ENCODE assay signal across 9 mouse cellular contexts in genomic region chr2:168929691-168930090, GRCm38 (mm10). TPM values are rescaled to one million over a fixed set of nuclear protein-coding genes. Genes with fewer than 3 reads are reported as not detected.
DNase-seq lines count a peak whose midpoint lies in the region; ATAC-seq and TF ChIP-seq lines count a peak whose summit lies in the region.
"Had no signal": no experiment of that assay in that cellular context is flagged by ENCODE, and none has a peak within 500 bp of the region (broad histone marks: within the 10 kb centered on the region; RNA-seq: fewer than 3 reads in every experiment).

No protein-coding gene starts in this region.

- H3K79me2 ChIP-seq in heart, adult 2 months (replicated peaks; ENCODE audit: control insufficient read depth, insufficient read depth, low read length), result no peaks in the 10 kb centered on the region

- no peak for ATAC-seq in heart, embryonic 12.5 days (ENCODE audit: insufficient number of reproducible peaks, low FRiP score)
- peak; percentile 67 for ATAC-seq in megakaryocyte, adult 5-6 weeks (ENCODE audit: poor library complexity, severe bottlenecking)

- 21% methylated on average over 10 of the region's 10 CpGs for WGBS in heart, adult 2 months
- WGBS in heart, embryonic 12.5 days, result 28% methylated on average over 10 of the region's 10 CpGs

- no peaks in the 10 kb centered on the region; the same call in 1 of the 2 replicates for H3K9me3 ChIP-seq in heart, embryonic 12.5 days (replicated peaks)
- no peaks in the 10 kb centered on the region for H3K9me3 ChIP-seq in E14TG2a.4 (ENCODE audit: low read length)
- H3K9me3 ChIP-seq: embryonic facial prominence, embryonic 12.5 days had no signal

- H3K27me3 ChIP-seq in heart, adult 2 months (ENCODE audit: control insufficient read depth, insufficient read depth, low read length), result no peaks in the 10 kb centered on the region
- H3K27me3 ChIP-seq in heart, embryonic 12.5 days (replicated peaks), result no peaks in the 10 kb centered on the region
- no peaks in the 10 kb centered on the region for H3K27me3 ChIP-seq in E14TG2a.4 (ENCODE audit: insufficient read depth, low read length)
- no peaks in the 10 kb centered on the region for H3K27me3 ChIP-seq in testis, adult 2 months (ENCODE audit: control insufficient read depth, insufficient read depth, low read length)
- H3K27me3 ChIP-seq: embryonic facial prominence, embryonic 12.5 days had no signal

- no peaks in the 10 kb centered on the region for H3K4me1 ChIP-seq in heart, adult 2 months (ENCODE audit: control insufficient read depth, insufficient read depth, low read length)
- no peaks in the 10 kb centered on the region for H3K4me1 ChIP-seq in heart, embryonic 12.5 days (replicated peaks)
- H3K4me1 ChIP-seq in E14TG2a.4 (replicated peaks; ENCODE audit: low read depth, low read length), result peaks cover 59% of the 10 kb centered on the region
- peaks cover 13% of the 10 kb centered on the region for H3K4me1 ChIP-seq in testis, adult 2 months (ENCODE audit: control insufficient read depth, insufficient read depth, low read length)
- H3K4me1 ChIP-seq: embryonic facial prominence, embryonic 12.5 days had no signal

- peak; percentile 34 to 68 for DNase-seq in heart, adult 2 months
- DNase-seq in brain, adult 2 months (ENCODE audit: low read depth, low spot score), result peak; percentile 78
- DNase-seq in frontal cortex, postnatal 10 days (ENCODE audit: low spot score in 2 of 2), result peak; percentile 27 to 65
- DNase-seq in layer of hippocampus, adult 9-10 months (ENCODE audit: low spot score), result peak; percentile 56

- intact Hi-C loops in heart, adult 2 months (cut with DNase I), result no loop called here

- no peaks in the 10 kb centered on the region for H3K36me3 ChIP-seq in heart, adult 2 months (ENCODE audit: control insufficient read depth, insufficient read depth, low read length)
- H3K36me3 ChIP-seq in heart, embryonic 12.5 days, result peaks cover 62% of the 10 kb centered on the region
- H3K36me3 ChIP-seq in E14TG2a.4 (ENCODE audit: insufficient read depth, low read length), result peaks cover 86% of the 10 kb centered on the region
- H3K36me3 ChIP-seq in testis, adult 2 months (ENCODE audit: control insufficient read depth, insufficient read depth, low read length), result no peaks in the 10 kb centered on the region

- no peak overlapping the region for H3K27ac ChIP-seq in heart, adult 2 months
- no peak overlapping the region for H3K27ac ChIP-seq in heart, embryonic 12.5 days (ENCODE audit: poor library complexity, severe bottlenecking)
- no peak overlapping the region for H3K27ac ChIP-seq in testis, adult 2 months (ENCODE audit: control insufficient read depth, insufficient read depth, low read depth, low read length)
- H3K27ac ChIP-seq: embryonic facial prominence, embryonic 12.5 days had no signal

- TF ChIP-seq POLR2A in heart, adult 2 months (IDR thresholded peaks at IDR 0.05; ENCODE audit: insufficient read depth, low read depth, low read length), result no peak
- TF ChIP-seq POLR2A in testis, adult 2 months (IDR thresholded peaks at IDR 0.05; ENCODE audit: control insufficient read depth, low read depth, low read length), result no peak

- H3K4me3 ChIP-seq in heart, adult 2 months, result no peak overlapping the region
- no peak overlapping the region for H3K4me3 ChIP-seq in heart, embryonic 12.5 days
- no peak overlapping the region for H3K4me3 ChIP-seq in E14TG2a.4 (replicated peaks; ENCODE audit: low read length)
- H3K4me3 ChIP-seq in testis, adult 2 months (ENCODE audit: control insufficient read depth, low read depth, low read length), result no peak overlapping the region
- H3K4me3 ChIP-seq: embryonic facial prominence, embryonic 12.5 days had no signal

- no peak for TF ChIP-seq EP300 in heart, adult 2 months (IDR thresholded peaks at IDR 0.05; ENCODE audit: insufficient read depth, low read depth, low read length)

- no peak overlapping the region for H3K9ac ChIP-seq in heart, adult 2 months (ENCODE audit: low read depth, low read length)
- H3K9ac ChIP-seq in heart, embryonic 12.5 days, result no peak overlapping the region
- H3K9ac ChIP-seq: embryonic facial prominence, embryonic 12.5 days had no signal

- peak; percentile 89 for TF ChIP-seq CTCF in heart, adult 2 months (IDR thresholded peaks at IDR 0.05)
- peak; percentile 94 for TF ChIP-seq CTCF in E14TG2a.4 (conservative IDR thresholded peaks at IDR 0.05; ENCODE audit: low read length)
- peak; percentile 77; the same call in 1 of the 2 replicates for TF ChIP-seq CTCF in testis, adult 2 months (IDR thresholded peaks at IDR 0.05; ENCODE audit: control insufficient read depth, insufficient read depth, insufficient replicate concordance, low read depth, low read length)

- H3K4me2 ChIP-seq in heart, embryonic 12.5 days, result no peak overlapping the region
- H3K4me2 ChIP-seq: embryonic facial prominence, embryonic 12.5 days had no signal

RNA-seq across cellular contexts. Expression of gene Zfp64, which starts 25.7 kb away (rescaled TPM):
- total RNA-seq in heart, adult 2 months (2021), result 1 to 10 TPM; 6.6 to 7.8 TPM
- 10.1 and 10.5 TPM in 2 replicates for polyA plus RNA-seq in heart, adult 2 months (2012; rRNA removed)
- 20.8 and 21.0 TPM in 2 replicates for polyA plus RNA-seq in heart, embryonic 12.5 days (2016; fragmentation: Nextera tagmentation; extraction: Ambion mirVana)
- 6.7 and 8.8 TPM in 2 replicates for total RNA-seq in megakaryocyte, adult 5-6 weeks (2015)
- 13.8 and 17.2 TPM in 2 replicates for total RNA-seq in megakaryocyte, adult 5-6 weeks (2017)
- 3.1 and 3.4 TPM in 2 replicates for polyA plus RNA-seq in testis, adult 2 months (2012; rRNA removed)
